Mouse (Mus musculus) limb, embryonic 13.5 days (tissue): ENCODE results near the gene Gm10142. TPM values are rescaled to one million over a fixed set of nuclear protein-coding genes. Genes with fewer than 3 reads are reported as not detected.
"Not testable (repeated sequence)": the region's sequence is repeated elsewhere in the genome, so short reads cannot be mapped to it uniquely, and the experiment has no call there.

Experiments used
- ATAC-seq: fragments of 200-750 bp; cut with Nextera tagmentation; 2 replicates; pipeline ENCODE4 v1.8.0; 2017; ENCODE audit warnings: low read depth, moderate number of reproducible peaks, moderate TSS enrichment; ENCODE audit not compliant: low FRiP score
- H3K27ac ChIP-seq: fragments of 300-500 bp; sonication (generic); 2 replicates; pipeline ENCODE4 v1.5.1; 2015; ENCODE audit warnings: inconsistent platforms, mild to moderate bottlenecking, moderate library complexity
- H3K27me3 ChIP-seq: fragments of 300-500 bp; sonication (generic); 2 replicates; pipeline ENCODE4 v1.6.1; 2015; ENCODE audit warnings: mild to moderate bottlenecking, inconsistent platforms
- H3K36me3 ChIP-seq: fragments of 300-500 bp; sonication (generic); 2 replicates; pipeline ENCODE4 v1.6.1; 2015; ENCODE audit warnings: inconsistent platforms, mild to moderate bottlenecking, moderate library complexity
- H3K4me1 ChIP-seq: fragments of 300-500 bp; sonication (generic); 2 replicates; pipeline ENCODE4 v1.6.1; 2015; ENCODE audit warnings: inconsistent platforms
- H3K4me2 ChIP-seq: fragments of 300-500 bp; sonication (generic); replicated peaks from 2 replicates; pipeline ENCODE4 v1.6.1; 2015; ENCODE audit warnings: inconsistent platforms, mild to moderate bottlenecking, moderate library complexity
- H3K4me3 ChIP-seq: fragments of 300-500 bp; sonication (generic); 2 replicates; pipeline ENCODE4 v1.5.1; 2015; ENCODE audit warnings: moderate library complexity, mild to moderate bottlenecking, inconsistent platforms
- H3K9ac ChIP-seq: fragments of 300-500 bp; sonication (generic); 2 replicates; pipeline ENCODE4 v1.6.1; 2015; ENCODE audit warnings: mild to moderate bottlenecking, inconsistent platforms
- H3K9me3 ChIP-seq: fragments of 300-500 bp; sonication (generic); 2 replicates; pipeline ENCODE4 v1.6.1; 2016; ENCODE audit warnings: inconsistent platforms
- WGBS: fragments of 180-500 bp; shearing (Covaris S2); methylation state at CpG from one replicate; pipeline ENCODE4 v1.1.7; 2015; 5-methylcytosine and 5-hydroxymethylcytosine counted together
- polyA plus RNA-seq: library from polyadenylated mRNA; unstranded; fragments of >200 nt; fragmentation: Nextera tagmentation; extraction: Ambion mirVana; gene quantifications from 2 replicates; pipeline ENCODE4 v1.2.1, GENCODE M21; 2015

Gene Gm10142
- polyA plus RNA-seq, 1 experiment from 2014 or later: not detected

- 37% methylated on average over 5 of the region's 5 CpGs for WGBS
- H3K36me3 ChIP-seq, ATAC-seq, H3K4me3 ChIP-seq, H3K27ac ChIP-seq, H3K9me3 ChIP-seq, H3K27me3 ChIP-seq, H3K9ac ChIP-seq, H3K4me2 ChIP-seq: not testable (repeated sequence)
- H3K4me1 ChIP-seq: peaks cover 10% of the 10 kb centered on the region
Observed at GRCm38 (mm10) chr10:77741924-77742688, 26.5 kb downstream of the Gm10142 start, which contains the start of gene Gm18596. Gene Gm18596, minus strand, starts transcription at chr10:77742638.

- H3K27ac ChIP-seq, H3K36me3 ChIP-seq, ATAC-seq, H3K4me2 ChIP-seq, H3K27me3 ChIP-seq, H3K9ac ChIP-seq, H3K9me3 ChIP-seq, H3K4me1 ChIP-seq, H3K4me3 ChIP-seq: not testable (repeated sequence)
- WGBS: 76% methylated on average over 1 of the region's 1 CpGs
Observed at GRCm38 (mm10) chr10:77750686-77751085, 35.1 kb downstream of the Gm10142 start.

- H3K4me3 ChIP-seq, H3K4me1 ChIP-seq, H3K4me2 ChIP-seq, H3K9me3 ChIP-seq, H3K27me3 ChIP-seq, H3K27ac ChIP-seq, H3K9ac ChIP-seq, H3K36me3 ChIP-seq, ATAC-seq: not testable (repeated sequence)
- WGBS: 55% methylated on average over 1 of the region's 1 CpGs
Observed at GRCm38 (mm10) chr10:77751254-77751653, 35.6 kb downstream of the Gm10142 start, which contains the start of gene Gm9736. Gene Gm9736, minus strand, starts transcription at chr10:77751354.

- not testable (repeated sequence) for ATAC-seq, H3K4me1 ChIP-seq, H3K4me3 ChIP-seq, H3K27me3 ChIP-seq, H3K27ac ChIP-seq, H3K36me3 ChIP-seq, H3K9ac ChIP-seq, H3K4me2 ChIP-seq, H3K9me3 ChIP-seq
- WGBS: 62% methylated on average over 3 of the region's 3 CpGs
Observed at GRCm38 (mm10) chr10:77752312-77752711, 36.7 kb downstream of the Gm10142 start.

GRCm38 (mm10) chr10:77753448-77753847, 37.8 kb downstream of the Gm10142 start:
- no peaks in the 10 kb centered on the region for H3K9me3 ChIP-seq
- H3K27me3 ChIP-seq: no peaks in the 10 kb centered on the region
- H3K4me2 ChIP-seq: no peak overlapping the region
- H3K4me3 ChIP-seq: no peak overlapping the region
- H3K27ac ChIP-seq: no peak overlapping the region
- ATAC-seq: no peak
- H3K9ac ChIP-seq: no peak overlapping the region
- no peaks in the 10 kb centered on the region for H3K36me3 ChIP-seq
- H3K4me1 ChIP-seq: peaks cover 6% of the 10 kb centered on the region; the same call in 1 of the 2 replicates

- H3K27ac ChIP-seq, H3K27me3 ChIP-seq, H3K36me3 ChIP-seq, H3K4me1 ChIP-seq, H3K9ac ChIP-seq, H3K4me2 ChIP-seq, H3K9me3 ChIP-seq, H3K4me3 ChIP-seq, ATAC-seq: not testable (repeated sequence)
- WGBS: no CpG with 5 or more reads among the region's 1 CpGs
Observed at GRCm38 (mm10) chr10:77759582-77759981, 44.0 kb downstream of the Gm10142 start, which contains the start of gene Gm3233. Gene Gm3233, minus strand, starts transcription at chr10:77759682.

Other genes with a start within 250 kb of the Gm10142 start
- 40.7 and 43.6 TPM in 2 replicates for gene Fam207a, start 200.0 kb upstream of the Gm10142 start, polyA plus RNA-seq
- gene Itgb2, start 185.6 kb upstream of the Gm10142 start, polyA plus RNA-seq: 1.2 and 1.3 TPM in 2 replicates
- 122 and 124 TPM in 2 replicates for gene Pttg1ip, start 134.1 kb upstream of the Gm10142 start, polyA plus RNA-seq
- gene Sumo3, start 109.7 kb upstream of the Gm10142 start, polyA plus RNA-seq: 389 and 422 TPM in 2 replicates
- 3.9 TPM in 1 of 2 replicates, not detected in the other for gene Gm49325, start 109.6 kb upstream of the Gm10142 start, polyA plus RNA-seq
- gene Ube2g2, start 93.5 kb upstream of the Gm10142 start, polyA plus RNA-seq: 89.3 and 96.0 TPM in 2 replicates
- gene Tspear, start 29.2 kb upstream of the Gm10142 start, polyA plus RNA-seq: 0.74 and 1.3 TPM in 2 replicates
- gene Gm19402, start 25.1 kb upstream of the Gm10142 start, polyA plus RNA-seq: not detected in 2 replicates
- gene Gm9508, start 18.6 kb upstream of the Gm10142 start, polyA plus RNA-seq: not detected in 2 replicates
- not detected in 2 replicates for gene Gm10272, start 9.2 kb upstream of the Gm10142 start, polyA plus RNA-seq
- 0.51 TPM in 1 of 2 replicates, not detected in the other for gene Gm10024, start 4.3 kb upstream of the Gm10142 start, polyA plus RNA-seq
- gene Krtap12-1, start 4.8 kb downstream of the Gm10142 start, polyA plus RNA-seq: 0.23 TPM in 1 of 2 replicates, not detected in the other
- not detected in 2 replicates for gene Gm10100, start 10.7 kb downstream of the Gm10142 start, polyA plus RNA-seq
- not detected in 2 replicates for gene Gm18596, start 26.8 kb downstream of the Gm10142 start, polyA plus RNA-seq
- gene Gm9736, start 35.5 kb downstream of the Gm10142 start, polyA plus RNA-seq: not detected in 2 replicates
- not detected in 2 replicates for gene Gm3233, start 43.9 kb downstream of the Gm10142 start, polyA plus RNA-seq
- gene Gm3238, start 55.5 kb downstream of the Gm10142 start, polyA plus RNA-seq: not detected in 2 replicates
- not detected in 2 replicates for gene Gm7138, start 61.1 kb downstream of the Gm10142 start, polyA plus RNA-seq
- gene Gm3250, start 66.7 kb downstream of the Gm10142 start, polyA plus RNA-seq: not detected in 2 replicates
- gene Gm7137, start 72.4 kb downstream of the Gm10142 start, polyA plus RNA-seq: not detected in 2 replicates
- not detected in 2 replicates for gene Gm9639, start 79.3 kb downstream of the Gm10142 start, polyA plus RNA-seq
- not detected in 2 replicates for gene Gm19668, start 83.3 kb downstream of the Gm10142 start, polyA plus RNA-seq
- gene Gm9507, start 96.0 kb downstream of the Gm10142 start, polyA plus RNA-seq: not detected in 2 replicates
- gene Gm2696, start 98.9 kb downstream of the Gm10142 start, polyA plus RNA-seq: not detected in 2 replicates
- not detected in 2 replicates for gene Krtap10-4, start 111.3 kb downstream of the Gm10142 start, polyA plus RNA-seq
- not detected in 2 replicates for gene Krtap10-10, start 120.1 kb downstream of the Gm10142 start, polyA plus RNA-seq
- not detected in 2 replicates for gene Gm36176, start 131.0 kb downstream of the Gm10142 start, polyA plus RNA-seq
- not detected in 2 replicates for gene Gm10318, start 137.1 kb downstream of the Gm10142 start, polyA plus RNA-seq
- not detected in 2 replicates for gene Gm3285, start 146.2 kb downstream of the Gm10142 start, polyA plus RNA-seq
- gene Lrrc3, start 186.7 kb downstream of the Gm10142 start, polyA plus RNA-seq: 4.1 and 4.7 TPM in 2 replicates